Mouse (Mus musculus): ENCODE results near the gene Galntl6. TPM values are rescaled to one million over a fixed set of nuclear protein-coding genes. Genes with fewer than 3 reads are reported as not detected.

Gene Galntl6
- total and polyA plus RNA-seq, 3 experiments, result not detected

DNA sequence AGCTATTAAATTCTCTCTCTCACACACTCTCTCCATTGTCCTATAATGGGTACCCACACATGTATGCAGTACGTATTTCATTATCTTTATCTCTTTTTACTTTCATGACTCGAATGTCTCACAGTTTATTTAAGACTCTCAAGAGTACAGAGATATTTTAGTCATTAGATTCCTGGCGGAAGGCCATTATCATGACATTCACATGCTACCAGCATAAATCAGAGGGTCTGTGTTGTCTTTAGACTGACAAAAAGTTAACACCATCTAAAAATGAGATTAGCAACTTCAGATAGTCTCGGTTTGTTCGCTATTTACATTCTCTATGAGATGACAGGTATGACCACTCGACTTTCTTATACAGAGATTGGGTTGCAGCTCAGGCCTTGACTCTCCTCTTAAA is 985.4 kb downstream of the Galntl6 start:
- H3K27ac ChIP-seq (ENCODE audit: insufficient read depth, low read depth), result no peak overlapping the region
- no peaks in the 10 kb centered on the region for H3K27me3 ChIP-seq (replicated peaks)
- H3K4me3 ChIP-seq (replicated peaks in 1 of 3; ENCODE audit: low read depth in 2 of 3, low read length in 2 of 3, poor library complexity in 1 of 3), result no peak overlapping the region
- DNase-seq (ENCODE audit: extremely low read depth), result no peak
- in situ Hi-C loops (cut with MboI; ENCODE audit: low pct_ligation_motif_present, low pct_unique_long_range_greater_than_20kb, low sequenced_read_pairs) (no loop called here), dilution Hi-C loops (cut with MboI; ENCODE audit: extremely low pct_ligation_motif_present, extremely low pct_unique_long_range_greater_than_20kb, low sequenced_read_pairs) (no loop called here)
- H3K4me2 ChIP-seq (ENCODE audit: insufficient read depth, low read depth, poor library complexity, severe bottlenecking), result no peak overlapping the region
- H3K9me3 ChIP-seq (replicated peaks; ENCODE audit: low read length), result no peaks in the 10 kb centered on the region
- TF ChIP-seq MAFK (IDR thresholded peaks at IDR 0.05; ENCODE audit: insufficient replicate concordance, low read length) (no peak), USF1 (IDR thresholded peaks at IDR 0.05; ENCODE audit: low read depth, low read length) (no peak)
- no peak overlapping the region for H3K9ac ChIP-seq (ENCODE audit: insufficient read depth, low read depth)
- H3K4me1 ChIP-seq (ENCODE audit: control insufficient read depth in 1 of 2, insufficient read depth in 2 of 2), result peaks cover 0 to 8% of the 10 kb centered on the region in 2 experiments; a peak in 2 of 4 replicates
- no peaks in the 10 kb centered on the region for H3K79me2 ChIP-seq (replicated peaks; ENCODE audit: control insufficient read depth, extremely low read depth, insufficient read depth, poor library complexity, severe bottlenecking)
- H3K36me3 ChIP-seq (replicated peaks in 1 of 2; ENCODE audit: control insufficient read depth in 1 of 2, insufficient read depth in 1 of 2, low read length in 1 of 2), result no peaks in the 10 kb centered on the region

- no peak overlapping the region for H3K4me3 ChIP-seq (replicated peaks in 1 of 3; ENCODE audit: low read depth in 2 of 3, low read length in 2 of 3, poor library complexity in 1 of 3)
Observed at GRCm38 (mm10) chr8:57923556-57923955, 988.9 kb downstream of the Galntl6 start.

DNA sequence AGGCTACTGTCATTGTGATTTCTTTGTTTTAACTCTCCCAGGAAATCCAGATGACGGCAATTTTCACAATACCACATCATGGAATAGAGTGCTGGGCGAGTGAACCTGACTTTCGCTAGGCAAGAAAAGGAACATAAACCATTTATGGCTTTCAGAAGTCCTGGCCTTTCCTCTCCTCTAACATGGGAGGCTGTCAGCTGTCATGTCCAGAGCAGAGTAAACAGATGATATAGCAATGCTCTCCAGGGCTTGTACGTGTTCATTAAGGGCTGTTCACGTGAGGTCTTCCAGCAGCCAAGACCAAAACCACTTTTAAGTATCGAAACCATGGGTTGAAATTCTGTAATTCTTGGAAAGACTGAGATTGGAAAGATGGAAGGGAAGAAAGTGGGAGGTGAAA is 989.3 kb downstream of the Galntl6 start:
- in situ Hi-C loops (cut with MboI; ENCODE audit: low pct_ligation_motif_present, low pct_unique_long_range_greater_than_20kb, low sequenced_read_pairs), result no loop called here
- no peak for TF ChIP-seq SIN3A (IDR thresholded peaks at IDR 0.05; ENCODE audit: low read length)

More at GRCm38 (mm10) chr8:57923556-57923955, 988.9 kb downstream of the Galntl6 start:
- TF ChIP-seq CHD2 (IDR thresholded peaks at IDR 0.05; ENCODE audit: low read length) (no peak), MYC (IDR thresholded peaks at IDR 0.05; ENCODE audit: low read depth, low read length) (no peak), POLR2A (IDR thresholded peaks at IDR 0.05; ENCODE audit: low read depth, low read length) (no peak), TBP (conservative IDR thresholded peaks at IDR 0.05; ENCODE audit: low read depth, low read length) (no peak), HCFC1 (IDR thresholded peaks at IDR 0.05; ENCODE audit: low read depth, low read length) (no peak), JUND (conservative IDR thresholded peaks at IDR 0.05; ENCODE audit: low read depth, low read length) (no peak), MAZ (IDR thresholded peaks at IDR 0.05; ENCODE audit: low read depth, low read length) (no peak), NRF1 (IDR thresholded peaks at IDR 0.05; ENCODE audit: low read depth, low read length) (no peak), ZNF384 (IDR thresholded peaks at IDR 0.05; ENCODE audit: low read depth, low read length) (no peak), MEF2A (IDR thresholded peaks at IDR 0.05; ENCODE audit: borderline replicate concordance, low read depth, low read length) (no peak), BHLHE40 (IDR thresholded peaks at IDR 0.05; ENCODE audit: low read depth, low read length) (no peak), GABPA (IDR thresholded peaks at IDR 0.05; ENCODE audit: insufficient replicate concordance, low read depth, low read length) (no peak), RCOR1 (conservative IDR thresholded peaks at IDR 0.05; ENCODE audit: low read depth, low read length) (no peak), POLR2AphosphoS2 (IDR thresholded peaks at IDR 0.05; ENCODE audit: low read depth, low read length) (no peak), MAX (IDR thresholded peaks at IDR 0.05; ENCODE audit: low read length) (no peak)
- no peak overlapping the region for H3K9ac ChIP-seq (ENCODE audit: insufficient read depth, low read depth)
- in situ Hi-C loops (cut with MboI; ENCODE audit: low pct_ligation_motif_present, low pct_unique_long_range_greater_than_20kb, low sequenced_read_pairs), result no loop called here
- no peaks in the 10 kb centered on the region for H3K79me2 ChIP-seq (replicated peaks; ENCODE audit: control insufficient read depth, extremely low read depth, insufficient read depth, poor library complexity, severe bottlenecking)
- dilution Hi-C loops (cut with MboI; ENCODE audit: extremely low pct_ligation_motif_present, extremely low pct_unique_long_range_greater_than_20kb, low sequenced_read_pairs), result no loop called here
- H3K4me2 ChIP-seq (ENCODE audit: insufficient read depth, low read depth, poor library complexity, severe bottlenecking), result no peak overlapping the region
- H3K4me1 ChIP-seq (ENCODE audit: control insufficient read depth in 1 of 2, insufficient read depth in 2 of 2), result peaks cover 0 to 11% of the 10 kb centered on the region in 2 experiments; a peak in 2 of 4 replicates
- no peaks in the 10 kb centered on the region for H3K9me3 ChIP-seq (replicated peaks; ENCODE audit: low read length)
- DNase-seq (ENCODE audit: extremely low read depth), result no peak
- H3K36me3 ChIP-seq (replicated peaks in 1 of 2; ENCODE audit: control insufficient read depth in 1 of 2, insufficient read depth in 1 of 2, low read length in 1 of 2), result no peaks in the 10 kb centered on the region
- H3K27me3 ChIP-seq (replicated peaks), result no peaks in the 10 kb centered on the region
- no peak overlapping the region for H3K27ac ChIP-seq (ENCODE audit: insufficient read depth, low read depth)

More for the DNA sequence above, 989.3 kb downstream of the Galntl6 start:
- Histone ChIP-seq H3K4me2 (ENCODE audit: insufficient read depth, low read depth, poor library complexity, severe bottlenecking) (no peak overlapping the region), H3K79me2 (replicated peaks; ENCODE audit: control insufficient read depth, extremely low read depth, insufficient read depth, poor library complexity, severe bottlenecking) (no peaks in the 10 kb centered on the region), H3K27me3 (replicated peaks) (no peaks in the 10 kb centered on the region), H3K4me3 (replicated peaks in 1 of 3; ENCODE audit: low read depth in 2 of 3, low read length in 2 of 3, poor library complexity in 1 of 3) (no peak overlapping the region), H3K4me1 (ENCODE audit: control insufficient read depth in 1 of 2, insufficient read depth in 2 of 2) (peaks cover 0 to 11% of the 10 kb centered on the region in 2 experiments; a peak in 2 of 4 replicates), H3K9ac (ENCODE audit: insufficient read depth, low read depth) (no peak overlapping the region), H3K27ac (ENCODE audit: insufficient read depth, low read depth) (no peak overlapping the region), H3K9me3 (replicated peaks; ENCODE audit: low read length) (no peaks in the 10 kb centered on the region), H3K36me3 (replicated peaks in 1 of 2; ENCODE audit: control insufficient read depth in 1 of 2, insufficient read depth in 1 of 2, low read length in 1 of 2) (no peaks in the 10 kb centered on the region)
- dilution Hi-C loops (cut with MboI; ENCODE audit: extremely low pct_ligation_motif_present, extremely low pct_unique_long_range_greater_than_20kb, low sequenced_read_pairs), result no loop called here
- DNase-seq (ENCODE audit: extremely low read depth), result no peak

All from CH12.LX (cell line).